Mouse (Mus musculus): ENCODE results near the gene Tpp1. TPM values are rescaled to one million over a fixed set of nuclear protein-coding genes. Genes with fewer than 3 reads are reported as not detected.

The Tpp1 gene
- 35.9 and 41.7 TPM in 2 replicates for polyA plus RNA-seq (2014; fragmentation: Nextera tagmentation; extraction: Ambion mirVana)

GRCm38 (mm10) chr7:105751491-105752433, at the start of gene Tpp1:
Gene Tpp1, minus strand, starts transcription at chr7:105752235.
- no peaks in the 10 kb centered on the region for H3K27me3 ChIP-seq (ENCODE audit: control insufficient read depth, insufficient read depth, low read length)
- peak within 1 kb of the TSS; percentile 67 for H3K9ac ChIP-seq (ENCODE audit: low read length)
- peak within 1 kb of the TSS; percentile 57 for H3K4me3 ChIP-seq (ENCODE audit: low read depth, low read length)
- H3K4me2 ChIP-seq (ENCODE audit: low read depth, severe bottlenecking): peak within 1 kb of the TSS; percentile 66
- no peak within 1 kb of the TSS for H3K27ac ChIP-seq (replicated peaks; ENCODE audit: low read depth, low read length)
- H3K9me3 ChIP-seq (ENCODE audit: control insufficient read depth, low read length): no peaks in the 10 kb centered on the region
- H3K36me3 ChIP-seq (ENCODE audit: control insufficient read depth, insufficient read depth, low read length): peaks cover 18% of the 10 kb centered on the region
- peak; percentile 90 for DNase-seq (ENCODE audit: low spot score)
- 0 out of 2 replicates have a peak, but pooled peaks cover 2% of the 10 kb centered on the region for H3K4me1 ChIP-seq (ENCODE audit: control insufficient read depth, insufficient read depth, low read length)
- 28% methylated on average over 20 of the region's 20 CpGs for WGBS
- peak; percentile 94 for ATAC-seq (ENCODE audit: insufficient number of reproducible peaks, low FRiP score, low TSS enrichment, low read depth)

- no peak overlapping the region for H3K9ac ChIP-seq (ENCODE audit: low read length)
- ATAC-seq (ENCODE audit: insufficient number of reproducible peaks, low FRiP score, low TSS enrichment, low read depth): no peak
- no peaks in the 10 kb centered on the region for H3K27me3 ChIP-seq (ENCODE audit: control insufficient read depth, insufficient read depth, low read length)
- DNase-seq (ENCODE audit: low spot score): no peak
- H3K4me1 ChIP-seq (ENCODE audit: control insufficient read depth, insufficient read depth, low read length): no peaks in the 10 kb centered on the region
- no peak overlapping the region for H3K27ac ChIP-seq (replicated peaks; ENCODE audit: low read depth, low read length)
- no peaks in the 10 kb centered on the region for H3K9me3 ChIP-seq (ENCODE audit: control insufficient read depth, low read length)
- no peaks in the 10 kb centered on the region for H3K36me3 ChIP-seq (ENCODE audit: control insufficient read depth, insufficient read depth, low read length)
- no peak overlapping the region for H3K4me3 ChIP-seq (ENCODE audit: low read depth, low read length)
- WGBS: 94% methylated on average over 3 of the region's 3 CpGs
- H3K4me2 ChIP-seq (ENCODE audit: low read depth, severe bottlenecking): no peak overlapping the region
Observed at GRCm38 (mm10) chr7:105796972-105797371, 44.9 kb upstream of the Tpp1 start.

- H3K9ac ChIP-seq (ENCODE audit: low read length): no peak overlapping the region
- no peaks in the 10 kb centered on the region for H3K36me3 ChIP-seq (ENCODE audit: control insufficient read depth, insufficient read depth, low read length)
- no peak overlapping the region for H3K4me2 ChIP-seq (ENCODE audit: low read depth, severe bottlenecking)
- H3K9me3 ChIP-seq (ENCODE audit: control insufficient read depth, low read length): no peaks in the 10 kb centered on the region
- DNase-seq (ENCODE audit: low spot score) (no peak), ATAC-seq (ENCODE audit: insufficient number of reproducible peaks, low FRiP score, low TSS enrichment, low read depth) (no peak)
- H3K27me3 ChIP-seq (ENCODE audit: control insufficient read depth, insufficient read depth, low read length): no peaks in the 10 kb centered on the region
- no peaks in the 10 kb centered on the region for H3K4me1 ChIP-seq (ENCODE audit: control insufficient read depth, insufficient read depth, low read length)
- 28% methylated on average over 7 of the region's 7 CpGs for WGBS
- no peak overlapping the region for H3K27ac ChIP-seq (replicated peaks; ENCODE audit: low read depth, low read length)
- no peak overlapping the region for H3K4me3 ChIP-seq (ENCODE audit: low read depth, low read length)
Observed at GRCm38 (mm10) chr7:105795759-105796366, 43.8 kb upstream of the Tpp1 start.

GRCm38 (mm10) chr7:105793701-105794100, 41.7 kb upstream of the Tpp1 start:
- no peak overlapping the region for H3K4me2 ChIP-seq (ENCODE audit: low read depth, severe bottlenecking)
- H3K36me3 ChIP-seq (ENCODE audit: control insufficient read depth, insufficient read depth, low read length): no peaks in the 10 kb centered on the region
- no peak overlapping the region for H3K4me3 ChIP-seq (ENCODE audit: low read depth, low read length)
- WGBS: 85% methylated on average over 7 of the region's 7 CpGs
- H3K9ac ChIP-seq (ENCODE audit: low read length): no peak overlapping the region
- H3K4me1 ChIP-seq (ENCODE audit: control insufficient read depth, insufficient read depth, low read length): no peaks in the 10 kb centered on the region
- DNase-seq (ENCODE audit: low spot score): no peak
- H3K27me3 ChIP-seq (ENCODE audit: control insufficient read depth, insufficient read depth, low read length): no peaks in the 10 kb centered on the region
- no peak overlapping the region for H3K27ac ChIP-seq (replicated peaks; ENCODE audit: low read depth, low read length)
- no peaks in the 10 kb centered on the region for H3K9me3 ChIP-seq (ENCODE audit: control insufficient read depth, low read length)
- no peak for ATAC-seq (ENCODE audit: insufficient number of reproducible peaks, low FRiP score, low TSS enrichment, low read depth)

- no peaks in the 10 kb centered on the region for H3K9me3 ChIP-seq (ENCODE audit: control insufficient read depth, low read length)
- no peak overlapping the region for H3K9ac ChIP-seq (ENCODE audit: low read length)
- no peak for DNase-seq (ENCODE audit: low spot score)
- H3K4me2 ChIP-seq (ENCODE audit: low read depth, severe bottlenecking): no peak overlapping the region
- no peak for ATAC-seq (ENCODE audit: insufficient number of reproducible peaks, low FRiP score, low TSS enrichment, low read depth)
- WGBS: 81% methylated on average over 1 of the region's 1 CpGs
- no peak overlapping the region for H3K27ac ChIP-seq (replicated peaks; ENCODE audit: low read depth, low read length)
- no peak overlapping the region for H3K4me3 ChIP-seq (ENCODE audit: low read depth, low read length)
- peaks cover 4% of the 10 kb centered on the region; the same call in 1 of the 2 replicates for H3K4me1 ChIP-seq (ENCODE audit: control insufficient read depth, insufficient read depth, low read length)
- H3K27me3 ChIP-seq (ENCODE audit: control insufficient read depth, insufficient read depth, low read length): no peaks in the 10 kb centered on the region
- no peaks in the 10 kb centered on the region for H3K36me3 ChIP-seq (ENCODE audit: control insufficient read depth, insufficient read depth, low read length)
Observed at GRCm38 (mm10) chr7:105791147-105791546, 39.1 kb upstream of the Tpp1 start.

GRCm38 (mm10) chr7:105787285-105788140, 35.5 kb upstream of the Tpp1 start, which contains the start of gene Dchs1:
Gene Dchs1, minus strand, starts transcription at chr7:105787654.
- Histone ChIP-seq H3K36me3 (ENCODE audit: control insufficient read depth, insufficient read depth, low read length) (no peaks in the 10 kb centered on the region; the same call in 1 of the 2 replicates), H3K4me1 (ENCODE audit: control insufficient read depth, insufficient read depth, low read length) (peaks cover 20% of the 10 kb centered on the region), H3K27me3 (ENCODE audit: control insufficient read depth, insufficient read depth, low read length) (no peaks in the 10 kb centered on the region), H3K4me3 (ENCODE audit: low read depth, low read length) (peak within 1 kb of the TSS; percentile 76), H3K9me3 (ENCODE audit: control insufficient read depth, low read length) (no peaks in the 10 kb centered on the region), H3K9ac (ENCODE audit: low read length) (peak within 1 kb of the TSS; percentile 93), H3K27ac (replicated peaks; ENCODE audit: low read depth, low read length) (peak within 1 kb of the TSS; percentile 76), H3K4me2 (ENCODE audit: low read depth, severe bottlenecking) (peak within 1 kb of the TSS; percentile 70)
- peak; percentile 74 for ATAC-seq (ENCODE audit: insufficient number of reproducible peaks, low FRiP score, low TSS enrichment, low read depth)
- peak; percentile 72 for DNase-seq (ENCODE audit: low spot score)
- under 1% methylated on average over 59 of the region's 97 CpGs for WGBS

- Histone ChIP-seq H3K36me3 (ENCODE audit: control insufficient read depth, insufficient read depth, low read length) (no peaks in the 10 kb centered on the region; the same call in 1 of the 2 replicates), H3K4me3 (ENCODE audit: low read depth, low read length) (peak overlapping the region; percentile 76), H3K27me3 (ENCODE audit: control insufficient read depth, insufficient read depth, low read length) (no peaks in the 10 kb centered on the region), H3K9ac (ENCODE audit: low read length) (peak overlapping the region; percentile 93), H3K4me1 (ENCODE audit: control insufficient read depth, insufficient read depth, low read length) (peaks cover 20% of the 10 kb centered on the region), H3K4me2 (ENCODE audit: low read depth, severe bottlenecking) (peak overlapping the region; percentile 70), H3K27ac (replicated peaks; ENCODE audit: low read depth, low read length) (peak overlapping the region; percentile 76), H3K9me3 (ENCODE audit: control insufficient read depth, low read length) (no peaks in the 10 kb centered on the region)
- peak; percentile 71 for ATAC-seq (ENCODE audit: insufficient number of reproducible peaks, low FRiP score, low TSS enrichment, low read depth)
- WGBS: 5% methylated on average over 20 of the region's 20 CpGs
- DNase-seq (ENCODE audit: low spot score): peak; percentile 38
Observed at GRCm38 (mm10) chr7:105786506-105787284, 34.7 kb upstream of the Tpp1 start.
